Mouse (Mus musculus): ENCODE data around the gene Ceacam18.

GRCm38 (mm10) chr7:43607743-43608287, 26.7 kb upstream of the Ceacam18 start:
- TF ChIP-seq CTCF (IDR thresholded peaks at IDR 0.05; ENCODE audit: control insufficient read depth, insufficient read depth, insufficient replicate concordance, low read depth, low read length) (no peak), POLR2A (IDR thresholded peaks at IDR 0.05; ENCODE audit: control insufficient read depth, low read depth, low read length) (no peak)
